Mouse (Mus musculus): ENCODE data around the gene Fcamr.

Fcamr gene

GRCm38 (mm10) chr1:130854819-130855218 lies 54.1 kb downstream of the Fcamr start:
- no peak for DNase-seq (ENCODE audit: low spot score)

- DNase-seq (ENCODE audit: low spot score): no peak
Measured at GRCm38 (mm10) chr1:130855723-130856122, 55.0 kb downstream of the Fcamr start.

GRCm38 (mm10) chr1:130857456-130857855 lies 56.8 kb downstream of the Fcamr start:
- no peak for DNase-seq (ENCODE audit: low spot score)

GRCm38 (mm10) chr1:130864238-130864637 lies 63.5 kb downstream of the Fcamr start:
- DNase-seq (ENCODE audit: low spot score): no peak

Measured in embryo, embryonic 10.5 days (tissue).